Mouse (Mus musculus): ENCODE measurements at regions not wholly inside any gene's neighbourhood (a gene's known extent, or its start where the extent isn't known, plus 50 kb on each side); places are given as distances from the start of the nearest gene placed in this dataset.

- TF ChIP-seq GATA1 (IDR thresholded peaks at IDR 0.05; ENCODE audit: borderline replicate concordance, low read length) (no peak), CTCF (IDR thresholded peaks at IDR 0.05; ENCODE audit: low read depth, low read length) (no peak)
Observed at GRCm38 (mm10) chr3:41181438-41181837, 98.6 kb upstream of the Pgrmc2 start.
